Mouse (Mus musculus): ENCODE measurements around the gene Anapc4.

Gene Anapc4

DNA sequence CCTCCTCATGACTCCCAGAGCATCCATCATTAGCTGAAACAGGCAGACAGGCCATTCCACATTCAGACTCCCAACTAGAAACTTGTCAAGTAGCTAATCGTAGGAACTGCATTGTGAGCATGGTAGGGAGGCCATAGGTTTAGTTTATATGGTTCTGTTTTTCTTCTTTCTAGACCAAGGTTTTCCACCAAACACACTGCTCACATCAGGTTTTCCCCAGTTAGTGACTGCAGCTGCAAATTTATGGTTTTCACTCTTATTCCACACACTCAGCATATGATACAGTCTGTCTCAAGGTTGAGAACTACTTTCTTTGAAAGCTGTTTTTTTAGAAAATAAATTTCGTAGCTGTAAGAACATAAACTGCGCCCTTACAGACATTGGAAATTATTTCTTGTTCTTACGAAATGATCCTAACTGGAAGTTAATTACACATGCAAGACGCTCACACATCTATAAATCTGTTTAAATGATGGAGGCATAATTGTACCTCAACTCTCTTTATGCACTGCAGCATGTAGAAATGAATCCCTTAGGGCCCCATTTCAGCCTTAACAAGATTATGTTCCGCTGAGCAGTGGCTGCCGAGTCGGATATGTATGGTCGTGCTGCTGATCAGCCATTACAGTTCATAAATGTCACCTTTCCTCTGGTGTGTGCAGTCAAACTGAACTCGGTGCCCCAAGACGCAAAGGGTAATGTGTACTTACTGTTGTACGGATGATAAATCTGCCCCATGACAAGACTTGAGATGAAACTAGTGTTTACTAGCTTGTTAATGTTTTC lies 35.3 kb downstream of the Anapc4 start:
- in situ Hi-C loops (cut with MseI, MboI) = no loop called here

DNA sequence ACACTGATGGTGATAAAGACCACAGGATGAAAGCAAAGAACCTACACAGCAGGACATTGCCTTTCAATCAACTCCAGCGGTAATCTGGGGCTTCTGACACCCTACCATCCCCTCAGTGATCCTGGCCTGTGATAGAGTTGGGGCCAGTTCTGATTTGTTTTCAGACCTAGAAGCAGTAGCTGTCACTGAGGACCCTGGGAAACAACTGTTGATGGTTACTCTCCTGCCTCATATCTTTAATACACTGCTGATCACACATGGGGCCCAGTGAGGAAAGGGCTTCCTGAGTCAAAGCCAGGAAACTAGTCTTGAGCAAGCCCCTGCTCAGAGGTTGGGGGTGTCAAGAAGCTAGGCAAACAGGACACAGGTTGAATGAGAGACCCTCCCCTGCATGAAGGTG lies 37.6 kb downstream of the Anapc4 start:
- in situ Hi-C loops (cut with MseI, MboI) = no loop called here

- in situ Hi-C loops (cut with MseI, MboI) = no loop called here
Observed at GRCm38 (mm10) chr5:52871986-52872385, 38.2 kb downstream of the Anapc4 start.

DNA sequence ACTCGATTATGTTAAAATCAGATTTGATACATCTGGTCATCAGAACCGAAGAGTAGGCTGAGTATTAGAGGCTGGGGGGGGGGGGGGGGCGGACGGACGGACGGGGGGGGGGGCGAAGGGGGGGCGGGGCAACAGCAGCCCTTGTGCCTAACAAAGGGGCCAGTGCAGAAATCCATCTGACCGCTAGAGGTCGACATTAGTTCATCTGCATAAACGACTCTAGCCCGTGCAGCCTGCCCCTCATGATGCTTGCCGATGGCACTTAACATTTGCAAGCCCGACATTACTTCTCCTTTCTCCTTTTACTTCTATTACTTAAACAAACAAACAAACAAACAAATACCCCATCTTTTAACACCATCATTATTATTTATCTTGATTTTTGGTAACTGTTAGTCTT lies 45.0 kb downstream of the Anapc4 start:
- in situ Hi-C loops (cut with MseI, MboI) = no loop called here

DNA sequence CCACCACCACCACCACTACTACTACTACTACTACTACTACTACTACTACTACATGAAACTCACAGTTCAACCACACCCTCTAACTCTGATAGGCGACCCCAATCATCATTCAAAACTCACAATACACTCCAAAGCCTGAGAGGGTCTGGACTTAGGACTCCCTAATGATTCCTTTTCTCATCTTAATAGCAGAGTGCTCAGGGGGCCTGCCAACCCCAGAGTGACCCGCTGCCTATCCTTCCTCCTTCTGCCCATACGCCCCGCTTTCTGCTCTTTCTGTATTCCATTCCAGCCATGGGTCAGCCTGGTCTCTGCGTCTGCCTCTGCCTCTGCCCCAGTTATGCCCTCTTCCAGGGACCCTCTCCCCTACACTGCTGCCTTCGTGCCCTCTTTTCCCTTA lies 46.1 kb downstream of the Anapc4 start:
- in situ Hi-C loops (cut with MseI, MboI) = loop anchor here (10.0 kb wide), 1 partner anchor 245 kb away; no protein-coding TSS in a partner anchor

- in situ Hi-C loops (cut with MseI, MboI) = loop anchor here (10.0 kb wide), 1 partner anchor 242 kb away; no protein-coding TSS in a partner anchor
Observed at GRCm38 (mm10) chr5:52882446-52882845, 48.6 kb downstream of the Anapc4 start.

DNA sequence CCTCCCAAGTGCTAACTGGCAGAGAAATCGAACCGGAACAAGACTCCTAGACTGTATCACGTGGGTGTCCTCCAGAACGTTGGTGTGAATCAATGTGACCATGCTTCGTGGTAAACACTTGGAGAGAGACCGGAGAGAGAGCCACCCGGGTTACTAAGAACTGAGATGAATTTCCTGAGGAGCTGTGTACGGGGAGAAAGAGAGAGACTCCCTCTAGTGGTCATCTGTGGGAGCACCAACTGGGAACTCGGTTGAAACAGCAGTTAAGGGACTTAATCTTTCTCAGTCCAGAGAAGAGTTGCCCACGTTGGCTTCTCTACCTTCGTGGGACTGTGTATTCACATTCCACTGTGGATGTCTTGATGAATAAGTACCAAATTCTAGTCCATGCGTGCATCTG lies 53.3 kb downstream of the Anapc4 start:
- in situ Hi-C loops (cut with MseI, MboI) = loop anchor here (10.0 kb wide), 1 partner anchor 238 kb away; no protein-coding TSS in a partner anchor

DNA sequence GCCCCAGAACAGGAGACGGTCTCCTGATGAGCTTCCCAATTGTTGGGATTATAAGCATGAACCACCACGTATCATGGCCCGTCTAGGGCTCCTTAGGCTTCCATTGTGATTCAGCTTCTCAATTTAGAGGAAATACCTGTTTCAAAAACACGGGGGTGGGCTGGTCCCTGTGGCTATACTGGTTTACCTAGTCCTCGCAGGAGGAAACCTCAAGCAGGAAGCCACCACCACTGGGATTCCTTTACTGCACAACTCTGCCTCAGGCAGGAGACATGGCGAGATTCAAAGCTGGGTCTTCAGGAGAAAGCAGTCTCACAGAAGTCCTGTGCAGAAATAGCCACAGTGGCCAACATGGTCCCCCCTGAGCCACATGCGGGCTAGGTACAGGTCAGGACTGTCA lies 56.1 kb downstream of the Anapc4 start:
- in situ Hi-C loops (cut with MseI, MboI) = loop anchor here (10.0 kb wide), 1 partner anchor 235 kb away; no protein-coding TSS in a partner anchor

GRCm38 (mm10) chr5:52891949-52892835 lies 58.4 kb downstream of the Anapc4 start:
- in situ Hi-C loops (cut with MseI, MboI) = no loop called here

GRCm38 (mm10) chr5:52893938-52894337 lies 60.1 kb downstream of the Anapc4 start:
- in situ Hi-C loops (cut with MseI, MboI) = no loop called here

DNA sequence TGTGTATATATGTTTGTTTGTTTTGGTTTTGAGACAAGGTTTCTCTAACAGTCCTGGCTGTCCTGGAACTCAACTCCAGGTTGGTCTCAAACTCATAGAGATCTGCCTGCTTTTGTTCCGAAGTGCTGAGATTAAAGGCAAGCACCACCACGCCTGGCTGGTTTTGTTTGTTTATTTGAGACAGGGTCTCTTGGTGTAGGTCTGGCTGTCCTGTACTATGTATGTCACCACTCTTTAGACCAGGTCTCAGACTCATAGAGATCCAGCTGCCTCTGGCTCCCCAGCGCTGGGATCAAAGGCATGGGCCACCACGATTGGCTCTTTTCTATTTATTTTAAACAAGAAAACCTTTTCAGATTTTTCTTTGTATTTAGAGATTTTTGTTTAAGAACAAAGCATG lies 70.4 kb downstream of the Anapc4 start:
- in situ Hi-C loops (cut with MseI, MboI) = no loop called here

- in situ Hi-C loops (cut with MseI, MboI) = no loop called here
Observed at GRCm38 (mm10) chr5:52904671-52905070, 70.9 kb downstream of the Anapc4 start.

DNA sequence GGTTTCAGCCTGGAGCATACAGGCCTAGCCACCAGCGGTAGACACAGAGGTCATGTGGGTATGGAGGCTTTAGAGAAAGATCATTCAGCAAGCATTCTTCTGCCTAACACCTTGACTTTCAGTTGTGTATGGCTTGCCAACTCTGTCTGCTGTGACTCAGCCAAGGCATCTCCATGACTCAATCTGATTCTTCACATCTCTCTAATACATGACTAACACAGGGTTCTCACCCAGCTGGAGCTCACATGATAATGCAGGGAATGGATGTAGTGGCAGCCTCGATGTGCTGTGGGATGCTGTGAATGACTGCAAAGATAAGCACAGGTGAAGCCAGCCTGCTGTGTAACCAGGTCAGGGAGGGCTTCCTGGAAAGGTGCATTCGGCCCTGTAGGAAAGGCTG lies 74.4 kb downstream of the Anapc4 start:
- in situ Hi-C loops (cut with MseI, MboI) = no loop called here

- in situ Hi-C loops (cut with MseI, MboI) = no loop called here
Observed at GRCm38 (mm10) chr5:52910159-52910591, 76.4 kb downstream of the Anapc4 start.

- in situ Hi-C loops (cut with MseI, MboI) = no loop called here
Observed at GRCm38 (mm10) chr5:52911286-52911870, 77.6 kb downstream of the Anapc4 start.

DNA sequence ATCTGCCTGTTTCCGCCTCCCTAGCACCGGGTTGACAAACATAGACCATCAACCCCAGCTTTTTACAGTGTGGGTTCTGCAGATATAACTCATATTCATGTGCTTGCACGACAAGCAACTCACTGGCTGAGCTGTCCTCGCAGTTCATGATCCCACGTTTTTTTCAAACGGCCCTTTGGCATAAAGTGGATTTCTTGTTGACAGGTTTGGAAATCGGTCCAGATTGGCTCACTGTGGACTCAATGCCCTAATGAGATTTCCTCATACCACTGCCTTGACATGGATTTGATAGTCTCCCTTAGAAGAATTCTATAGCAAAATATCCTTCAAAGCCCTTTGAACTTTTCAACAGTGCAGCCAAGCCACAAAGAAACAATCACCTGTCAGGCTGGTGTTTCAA lies 79.9 kb downstream of the Anapc4 start:
- in situ Hi-C loops (cut with MseI, MboI) = no loop called here

GRCm38 (mm10) chr5:52916186-52916585 lies 82.4 kb downstream of the Anapc4 start:
- in situ Hi-C loops (cut with MseI, MboI) = no loop called here

Data from mouse trophoblast stem cell (cell line).